In genomic region chr8:10965401-10966117, GRCm38 (mm10) we compare ENCODE assay signal across 9 mouse cellular contexts. TPM values are rescaled to one million over a fixed set of nuclear protein-coding genes. Genes with fewer than 3 reads are reported as not detected.
DNase-seq lines count a peak whose midpoint lies in the region; ATAC-seq and TF ChIP-seq lines count a peak whose summit lies in the region.
"Had no signal": no experiment of that assay in that cellular context is flagged by ENCODE, and none has a peak within 500 bp of the region (broad histone marks: within the 10 kb centered on the region; RNA-seq: fewer than 3 reads in every experiment).

No protein-coding gene starts in this region.

- H3K9ac ChIP-seq in kidney, embryonic 16.5 days (replicated peaks; ENCODE audit: low read length) = no peak overlapping the region; the same call in 1 of the 2 replicates
- no peak overlapping the region for H3K9ac ChIP-seq in embryonic facial prominence, embryonic 14.5 days (ENCODE audit: low read depth, low read length)
- no peak overlapping the region for H3K9ac ChIP-seq in hindbrain, postnatal 0 days (replicated peaks; ENCODE audit: low read length)
- no peak overlapping the region for H3K9ac ChIP-seq in midbrain, embryonic 15.5 days
- H3K9ac ChIP-seq: neural tube, embryonic 12.5 days had no signal

- no peak for TF ChIP-seq CTCF in hindbrain, postnatal 0 days (IDR thresholded peaks at IDR 0.05; ENCODE audit: low read depth)

- H3K4me3 ChIP-seq in kidney, embryonic 16.5 days (ENCODE audit: low read length) = no peak overlapping the region
- no peak overlapping the region for H3K4me3 ChIP-seq in embryonic facial prominence, embryonic 14.5 days (ENCODE audit: low read depth, low read length)
- no peak overlapping the region for H3K4me3 ChIP-seq in hindbrain, postnatal 0 days (ENCODE audit: low read length)
- no peak overlapping the region for H3K4me3 ChIP-seq in midbrain, embryonic 15.5 days
- H3K4me3 ChIP-seq: neural tube, embryonic 12.5 days had no signal

- H3K27ac ChIP-seq in kidney, embryonic 16.5 days (ENCODE audit: low read length) = peak overlapping the region; percentile 69
- no peak overlapping the region for H3K27ac ChIP-seq in embryonic facial prominence, embryonic 14.5 days (replicated peaks; ENCODE audit: low read depth, low read length)
- peak overlapping the region; percentile 9; the same call in 1 of the 2 replicates for H3K27ac ChIP-seq in hindbrain, postnatal 0 days
- H3K27ac ChIP-seq in midbrain, embryonic 15.5 days = 0 out of 2 replicates have a peak overlapping the region, but pooled peaks have one; percentile 32
- H3K27ac ChIP-seq: neural tube, embryonic 12.5 days had no signal

- 10% methylated on average over 5 of the region's 6 CpGs for WGBS in kidney, embryonic 16.5 days
- WGBS in embryonic facial prominence, embryonic 14.5 days = 16% methylated on average over 6 of the region's 6 CpGs
- WGBS in hindbrain, postnatal 0 days = 22% methylated on average over 6 of the region's 6 CpGs
- WGBS in midbrain, embryonic 15.5 days = 8% methylated on average over 6 of the region's 6 CpGs

- H3K27me3 ChIP-seq in kidney, embryonic 16.5 days (ENCODE audit: insufficient read depth, low read length) = no peaks in the 10 kb centered on the region
- H3K27me3 ChIP-seq in embryonic facial prominence, embryonic 14.5 days (replicated peaks; ENCODE audit: control insufficient read depth, insufficient read depth, low read length) = no peaks in the 10 kb centered on the region
- no peaks in the 10 kb centered on the region for H3K27me3 ChIP-seq in hindbrain, postnatal 0 days (ENCODE audit: insufficient read depth, low read length)
- no peaks in the 10 kb centered on the region for H3K27me3 ChIP-seq in midbrain, embryonic 15.5 days (replicated peaks)

- peaks cover 75% of the 10 kb centered on the region for H3K4me1 ChIP-seq in kidney, embryonic 16.5 days (ENCODE audit: insufficient read depth, low read length)
- H3K4me1 ChIP-seq in embryonic facial prominence, embryonic 14.5 days (ENCODE audit: control insufficient read depth, insufficient read depth, low read length) = peaks cover 43% of the 10 kb centered on the region
- peaks cover 18% of the 10 kb centered on the region; the same call in 1 of the 2 replicates for H3K4me1 ChIP-seq in hindbrain, postnatal 0 days (ENCODE audit: insufficient read depth, low read length)
- H3K4me1 ChIP-seq in midbrain, embryonic 15.5 days = peaks cover 28% of the 10 kb centered on the region

- DNase-seq in kidney, postnatal 10 days = no peak
- no peak for DNase-seq in embryonic facial prominence, embryonic 14.5 days (ENCODE audit: low spot score)
- peak; percentile 37 for DNase-seq in hindbrain, postnatal 0 days (ENCODE audit: low spot score)
- DNase-seq in B cell, adult 2 months = no peak
- DNase-seq in right cerebral cortex, postnatal 36 days (ENCODE audit: low spot score in 2 of 2) = no peak

- H3K9me3 ChIP-seq in kidney, embryonic 16.5 days (ENCODE audit: low read length) = no peaks in the 10 kb centered on the region
- H3K9me3 ChIP-seq in embryonic facial prominence, embryonic 14.5 days (ENCODE audit: control insufficient read depth, low read length) = no peaks in the 10 kb centered on the region
- no peaks in the 10 kb centered on the region for H3K9me3 ChIP-seq in hindbrain, postnatal 0 days (ENCODE audit: low read length)
- no peaks in the 10 kb centered on the region for H3K9me3 ChIP-seq in midbrain, embryonic 15.5 days
- H3K9me3 ChIP-seq: neural tube, embryonic 12.5 days had no signal

- no peak for ATAC-seq in kidney, embryonic 16.5 days (ENCODE audit: low FRiP score, low TSS enrichment)
- 0 out of 2 replicates have a peak, but pooled peaks have one; percentile 23 for ATAC-seq in embryonic facial prominence, embryonic 14.5 days (ENCODE audit: low read depth)
- no peak for ATAC-seq in hindbrain, postnatal 0 days
- peak; percentile 31 for ATAC-seq in midbrain, embryonic 15.5 days (replicated peaks)
- ATAC-seq in megakaryocyte progenitor cell, adult 5-6 weeks (replicated peaks; ENCODE audit: poor library complexity) = no peak

- H3K4me2 ChIP-seq in kidney, embryonic 16.5 days (replicated peaks; ENCODE audit: low read depth, low read length) = 0 out of 2 replicates have a peak overlapping the region, but pooled peaks have one; percentile 0
- H3K4me2 ChIP-seq in embryonic facial prominence, embryonic 14.5 days (ENCODE audit: low read depth, low read length) = no peak overlapping the region
- no peak overlapping the region for H3K4me2 ChIP-seq in hindbrain, postnatal 0 days (ENCODE audit: low read depth, low read length)
- no peak overlapping the region for H3K4me2 ChIP-seq in midbrain, embryonic 15.5 days
- H3K4me2 ChIP-seq: neural tube, embryonic 12.5 days had no signal

- H3K36me3 ChIP-seq in kidney, embryonic 16.5 days (ENCODE audit: insufficient read depth, low read length) = no peaks in the 10 kb centered on the region
- no peaks in the 10 kb centered on the region for H3K36me3 ChIP-seq in embryonic facial prominence, embryonic 14.5 days (ENCODE audit: control insufficient read depth, insufficient read depth, low read length)
- H3K36me3 ChIP-seq in hindbrain, postnatal 0 days (ENCODE audit: insufficient read depth, low read length) = no peaks in the 10 kb centered on the region
- no peaks in the 10 kb centered on the region for H3K36me3 ChIP-seq in midbrain, embryonic 15.5 days (replicated peaks)
- H3K36me3 ChIP-seq: neural tube, embryonic 12.5 days had no signal

RNA-seq across cellular contexts. Expression of gene Irs2, which starts 42.7 kb away (rescaled TPM):
- polyA plus RNA-seq in kidney, embryonic 16.5 days (2015; fragmentation: Nextera tagmentation; extraction: Ambion mirVana) = 4.1 and 4.8 TPM in 2 replicates
- polyA plus RNA-seq in embryonic facial prominence, embryonic 14.5 days (2014; fragmentation: Nextera tagmentation; extraction: Ambion mirVana) = 5.4 and 5.9 TPM in 2 replicates
- total RNA-seq in hindbrain, postnatal 0 days (2014; rRNA removed) = 42.4 and 53.2 TPM in 2 replicates
- polyA plus RNA-seq in hindbrain, postnatal 0 days (2015; fragmentation: Nextera tagmentation; extraction: Ambion mirVana) = 6.3 and 7.3 TPM in 2 replicates
- polyA plus RNA-seq in midbrain, embryonic 15.5 days (2015; fragmentation: Nextera tagmentation; extraction: Ambion mirVana) = 6.8 and 6.9 TPM in 2 replicates
- 4.6 and 6.0 TPM in 2 replicates for total RNA-seq in megakaryocyte progenitor cell, adult 5-6 weeks (2015)
- total RNA-seq in megakaryocyte progenitor cell, adult 5-6 weeks (2017) = 2.7 and 4.9 TPM in 2 replicates

Comparison
In these comparisons a context has a peak if more than half of its experiments do, and no peak if none do; other contexts are left out.
1. ATAC-seq: peak in embryonic facial prominence, embryonic 14.5 days (single experiment) and midbrain, embryonic 15.5 days (single experiment); none in kidney, embryonic 16.5 days (single experiment), hindbrain, postnatal 0 days (single experiment) and megakaryocyte progenitor cell, adult 5-6 weeks (single experiment).